In the genomic region with DNA sequence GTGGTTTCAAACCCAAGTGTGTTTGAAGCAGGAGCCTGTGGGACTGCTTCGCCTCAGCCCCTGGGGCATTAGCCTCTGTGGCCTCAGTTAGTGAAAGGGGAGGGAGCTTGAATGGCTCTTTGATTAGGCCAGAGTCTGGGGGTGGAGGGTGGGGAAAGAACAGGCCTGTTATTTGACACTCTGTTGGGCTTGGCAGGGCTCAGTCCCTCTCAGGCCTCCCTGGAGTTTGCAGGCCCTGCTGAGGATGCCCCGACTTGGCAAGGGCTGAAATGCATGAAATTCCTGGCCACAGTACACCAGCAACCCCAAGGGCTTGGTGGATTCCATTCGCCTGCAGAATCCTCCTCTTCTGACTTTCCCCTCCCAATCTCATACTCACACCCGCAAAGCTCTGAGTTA, we compare ENCODE assay signal across 8 mouse cellular contexts. TPM values are rescaled to one million over a fixed set of nuclear protein-coding genes. Genes with fewer than 3 reads are reported as not detected.
A peak's percentile ranks its signal among the peaks of the same experiment; 100 is the strongest.
DNase-seq lines count a peak whose midpoint lies in the region; ATAC-seq and TF ChIP-seq lines count a peak whose summit lies in the region.

No protein-coding gene starts in this region.

- H3K4me1 ChIP-seq in forebrain, embryonic 12.5 days, result peaks cover 22% of the 10 kb centered on the region
- no peaks in the 10 kb centered on the region for H3K4me1 ChIP-seq in stomach, postnatal 0 days (replicated peaks; ENCODE audit: control insufficient read depth, insufficient read depth)

- no peak for TF ChIP-seq EP300 in stomach, postnatal 0 days (optimal IDR thresholded peaks at IDR 0.05)

- no peak overlapping the region for H3K9ac ChIP-seq in forebrain, embryonic 12.5 days
- no peak overlapping the region for H3K9ac ChIP-seq in stomach, postnatal 0 days (ENCODE audit: low read length)

- H3K4me3 ChIP-seq in forebrain, embryonic 12.5 days (replicated peaks), result no peak overlapping the region
- no peak overlapping the region for H3K4me3 ChIP-seq in stomach, postnatal 0 days (ENCODE audit: low read depth, low read length)

- intact Hi-C loops in heart, postnatal 14 days (cut with DNase I), result no loop called here

- peak; percentile 87 for ATAC-seq in forebrain, embryonic 12.5 days (ENCODE audit: low FRiP score)
- peak; percentile 68; the same call in 1 of the 2 replicates for ATAC-seq in stomach, postnatal 0 days (ENCODE audit: low FRiP score, low TSS enrichment)
- ATAC-seq in CD4-positive, CD25-positive, alpha-beta regulatory T cell, adult 4 months, result no peak

- H3K9me3 ChIP-seq in forebrain, embryonic 12.5 days, result 0 out of 2 replicates have a peak, but pooled peaks cover 3% of the 10 kb centered on the region
- H3K9me3 ChIP-seq in stomach, postnatal 0 days (ENCODE audit: control insufficient read depth, low read length), result no peaks in the 10 kb centered on the region

- DNase-seq in 3T3-L1 (ENCODE audit: low read depth, low spot score) (peak; percentile 99), adipocyte (ENCODE audit: low spot score) (peak; percentile 87)
- peak; percentile 54 to 77 for DNase-seq in heart, postnatal 14 days
- DNase-seq in kidney, postnatal 4 days, result peak; percentile 73 to 81
- peak; percentile 68 to 89 for DNase-seq in lung, postnatal 4 days
- DNase-seq in stomach, postnatal 0 days (ENCODE audit: low spot score), result peak; percentile 48

- no peak overlapping the region for H3K4me2 ChIP-seq in forebrain, embryonic 12.5 days
- no peak overlapping the region for H3K4me2 ChIP-seq in stomach, postnatal 0 days (replicated peaks; ENCODE audit: low read depth)

- H3K27ac ChIP-seq in forebrain, embryonic 12.5 days, result peak overlapping the region; percentile 82
- H3K27ac ChIP-seq in stomach, postnatal 0 days (replicated peaks), result 0 out of 2 replicates have a peak overlapping the region, but pooled peaks have one; percentile 13

- H3K27me3 ChIP-seq in forebrain, embryonic 12.5 days, result no peaks in the 10 kb centered on the region
- H3K27me3 ChIP-seq in stomach, postnatal 0 days (ENCODE audit: control insufficient read depth, insufficient read depth, low read length), result no peaks in the 10 kb centered on the region

- 1% methylated on average over 4 of the region's 4 CpGs for WGBS in forebrain, embryonic 12.5 days
- WGBS in stomach, postnatal 0 days, result 27% methylated on average over 4 of the region's 4 CpGs

- no peak for TF ChIP-seq CTCF in stomach, postnatal 0 days (IDR thresholded peaks at IDR 0.05; ENCODE audit: low read depth)

- no peaks in the 10 kb centered on the region for H3K36me3 ChIP-seq in forebrain, embryonic 12.5 days (replicated peaks)
- no peaks in the 10 kb centered on the region for H3K36me3 ChIP-seq in stomach, postnatal 0 days (ENCODE audit: control insufficient read depth, insufficient read depth, low read length)

RNA-seq across cellular contexts. Expression of a gene that starts 55.3 kb away (rescaled TPM):
- polyA plus RNA-seq in forebrain, embryonic 12.5 days (2016; fragmentation: Nextera tagmentation; extraction: Ambion mirVana), result 0.18 and 0.19 TPM in 2 replicates
- total RNA-seq in heart, postnatal 14 days (2021), result under 1 TPM; 0.34 to 0.43 TPM
- 0.97 and 1.3 TPM in 2 replicates for polyA plus RNA-seq in stomach, postnatal 0 days (2015; fragmentation: Nextera tagmentation; extraction: Ambion mirVana)
- polyA plus RNA-seq in CD4-positive, CD25-positive, alpha-beta regulatory T cell, adult 4 months (2017; shearing (Covaris generic)), result 10 to 100 TPM; 74.7 to 91.5 TPM

Comparison
In these comparisons a context has a peak if more than half of its experiments do, and no peak if none do; other contexts are left out.
1. DNase-seq: peak in every context shown above with its lines; median percentile 99 in 3T3-L1; 87 in adipocyte; 78 in lung, postnatal 4 days; 77 in kidney, postnatal 4 days; 66 in heart, postnatal 14 days; 48 in stomach, postnatal 0 days.
2. RNA of a gene that starts 55.3 kb away (polyA plus RNA-seq): 74.7 to 91.5 TPM in CD4-positive, CD25-positive, alpha-beta regulatory T cell, adult 4 months; 0.97 to 1.3 TPM in stomach, postnatal 0 days and 0.18 to 0.19 TPM in forebrain, embryonic 12.5 days; every median in the first group is over 10 times any median in the second.